Mouse (Mus musculus): Measurements from ENCODE around the gene Kcnk6. TPM values are rescaled to one million over a fixed set of nuclear protein-coding genes. Genes with fewer than 3 reads are reported as not detected.

Gene Kcnk6
- 1.2 and 1.4 TPM in 2 replicates for polyA plus RNA-seq (2015; fragmentation: Nextera tagmentation; extraction: Ambion mirVana)

DNA sequence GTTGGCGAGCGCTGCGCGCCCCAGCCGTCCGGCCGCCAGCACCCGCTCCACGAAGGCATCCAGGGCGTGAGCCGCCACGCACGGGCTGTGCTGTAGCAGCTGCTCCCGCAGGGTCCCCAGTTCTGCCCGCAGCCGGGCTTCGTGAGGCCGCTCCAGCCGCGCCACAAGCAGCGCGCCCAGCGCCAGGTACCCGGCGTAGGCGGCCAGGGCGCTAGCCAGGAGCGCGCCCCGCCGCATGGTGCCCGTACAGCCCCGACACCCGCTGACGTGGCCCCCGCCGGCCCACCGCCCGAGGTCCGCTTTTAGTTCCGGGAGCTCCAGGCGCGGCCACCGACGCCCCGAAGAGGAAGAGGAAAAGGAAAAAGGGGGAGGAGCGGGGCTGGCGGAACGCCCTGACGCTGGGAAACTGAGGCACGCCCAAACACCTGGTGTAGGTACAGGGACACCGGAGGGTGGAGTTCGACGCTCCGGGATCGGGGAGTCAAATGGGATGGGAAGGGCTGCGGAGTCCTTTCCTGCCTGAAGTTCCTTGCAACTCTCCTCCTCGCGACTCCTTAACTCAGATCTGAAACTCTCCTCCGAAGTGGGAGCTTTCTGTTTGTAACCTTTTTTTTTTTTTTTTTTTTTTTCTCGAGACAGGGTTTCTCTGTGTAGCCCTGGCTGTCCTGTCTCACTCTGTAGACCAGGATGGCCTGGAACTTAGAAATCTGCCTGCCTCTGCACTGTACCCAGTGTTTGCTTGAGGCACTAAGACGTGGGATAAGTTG is at the start of gene Kcnk6:
Kcnk6 (minus strand) TSS at position 269 of the 767 bp plus-strand sequence.
- H3K4me1 ChIP-seq: peaks cover 8% of the 10 kb centered on the region
- H3K4me3 ChIP-seq: peak within 1 kb of the TSS; percentile 46
- H3K9me3 ChIP-seq: no peaks in the 10 kb centered on the region
- WGBS: 1% methylated on average over 62 of the region's 62 CpGs
- 0 out of 2 replicates have a peak, but pooled peaks have one; percentile 32 for ATAC-seq (replicated peaks)
- H3K36me3 ChIP-seq (replicated peaks): no peaks in the 10 kb centered on the region
- peak within 1 kb of the TSS; percentile 54 for H3K9ac ChIP-seq
- peaks cover 44% of the 10 kb centered on the region for H3K27me3 ChIP-seq (replicated peaks)
- H3K4me2 ChIP-seq: peak within 1 kb of the TSS; percentile 94
- no peak within 1 kb of the TSS for H3K27ac ChIP-seq

DNA sequence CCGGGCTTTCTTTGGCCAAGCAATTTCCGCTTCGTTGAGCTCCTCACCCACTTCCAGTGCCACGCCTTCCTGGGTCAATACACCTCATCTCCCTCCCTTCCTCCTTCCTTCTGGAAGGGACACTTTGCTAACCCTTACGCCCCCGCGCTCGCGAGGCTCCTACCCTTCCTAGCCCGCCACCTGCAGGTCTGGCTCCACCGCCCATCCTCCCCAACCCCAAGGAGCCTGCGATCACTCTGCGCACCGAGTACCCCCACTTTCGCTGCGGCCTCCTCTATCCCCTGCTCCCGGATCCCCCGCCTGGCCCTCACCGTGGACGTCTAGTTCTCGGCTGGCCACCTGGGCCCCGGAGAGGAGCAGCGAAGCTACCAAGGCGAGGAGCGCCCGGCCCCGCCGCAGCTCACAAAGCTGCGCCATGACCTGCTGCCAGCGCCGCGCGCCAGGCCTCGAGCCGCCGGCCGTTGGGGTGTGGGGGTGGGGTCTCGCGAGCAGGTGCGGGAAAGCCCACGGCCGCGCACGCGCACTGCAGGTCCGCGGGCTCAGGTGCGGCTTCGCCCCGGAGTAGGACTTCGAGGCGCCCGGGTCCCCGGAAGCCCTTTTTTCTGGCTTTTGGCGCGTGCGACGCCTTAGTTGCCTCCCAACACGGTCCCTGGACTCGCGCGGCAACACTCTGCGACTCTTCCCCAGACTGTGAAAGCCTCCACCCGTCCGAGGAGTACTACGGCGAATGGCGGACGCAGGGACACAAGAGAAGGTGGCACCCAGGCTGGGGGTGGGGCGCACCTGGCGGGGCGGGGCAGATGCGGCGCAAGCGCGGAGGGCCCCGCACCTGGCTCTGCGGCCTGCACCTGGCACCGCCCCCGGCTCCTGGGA is 49.1 kb upstream of the Kcnk6 start, which contains the start of gene Spint2:
Spint2 (minus strand) TSS at position 712 of the 873 bp plus-strand sequence.
- peak within 1 kb of the TSS; percentile 64 for H3K4me3 ChIP-seq
- H3K9me3 ChIP-seq: no peaks in the 10 kb centered on the region
- peaks cover 32% of the 10 kb centered on the region for H3K27me3 ChIP-seq (replicated peaks)
- ATAC-seq (replicated peaks): peak; percentile 81
- peak within 1 kb of the TSS; percentile 98 for H3K4me2 ChIP-seq
- under 1% methylated on average over 80 of the region's 80 CpGs for WGBS
- peak within 1 kb of the TSS; percentile 78 for H3K9ac ChIP-seq
- no peak within 1 kb of the TSS for H3K27ac ChIP-seq
- H3K36me3 ChIP-seq (replicated peaks): no peaks in the 10 kb centered on the region
- H3K4me1 ChIP-seq: peaks cover 19% of the 10 kb centered on the region

DNA sequence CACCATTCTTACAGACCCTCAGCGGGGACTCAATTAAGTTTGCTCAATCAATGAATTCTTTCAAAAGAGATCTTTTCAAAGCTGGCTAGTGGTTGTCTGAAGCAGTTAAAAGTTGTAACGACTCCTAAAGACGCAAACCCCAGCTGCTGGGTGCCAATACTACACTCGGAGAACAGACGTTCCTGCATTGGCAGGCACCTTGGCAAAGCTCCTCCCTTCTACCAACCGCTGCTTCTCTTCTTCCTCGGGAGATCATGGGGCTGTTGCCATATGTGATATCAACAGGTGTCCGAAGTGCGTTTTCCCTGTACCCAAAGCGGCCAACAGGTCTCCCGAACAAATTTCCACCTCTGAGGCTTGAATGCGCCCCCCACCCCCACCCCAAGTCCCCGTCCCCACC is 48.5 kb upstream of the Kcnk6 start:
- Histone ChIP-seq H3K27ac (no peak overlapping the region), H3K27me3 (replicated peaks) (peaks cover 32% of the 10 kb centered on the region), H3K4me2 (peak overlapping the region; percentile 98), H3K4me3 (peak overlapping the region; percentile 64), H3K36me3 (replicated peaks) (no peaks in the 10 kb centered on the region), H3K4me1 (peaks cover 19% of the 10 kb centered on the region), H3K9ac (peak overlapping the region; percentile 78; the same call in 1 of the 2 replicates), H3K9me3 (no peaks in the 10 kb centered on the region)
- ATAC-seq (replicated peaks): no peak
- 10% methylated on average over 13 of the region's 13 CpGs for WGBS

DNA sequence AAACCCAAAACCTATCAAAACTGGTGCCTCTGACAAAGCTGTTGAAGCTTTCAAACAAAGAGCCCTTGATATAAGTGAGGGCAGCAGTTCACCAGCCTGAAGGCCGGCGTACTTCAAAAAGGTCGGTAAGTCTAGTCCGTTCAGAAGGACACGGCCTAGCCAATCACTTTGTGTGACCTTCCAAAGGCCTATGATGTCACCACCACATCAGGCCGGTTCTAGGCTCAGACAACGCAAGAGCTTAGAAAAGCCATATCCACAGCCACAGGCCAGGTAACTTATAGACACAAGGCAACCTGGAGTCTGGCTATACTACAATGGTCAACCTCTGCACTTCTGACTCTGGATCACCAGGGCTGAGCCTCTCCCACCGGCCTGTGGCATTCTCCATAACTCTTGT is 47.6 kb upstream of the Kcnk6 start:
- Histone ChIP-seq H3K4me3 (no peak overlapping the region), H3K4me1 (peaks cover 19% of the 10 kb centered on the region), H3K27me3 (replicated peaks) (peaks cover 32% of the 10 kb centered on the region), H3K9ac (no peak overlapping the region), H3K36me3 (replicated peaks) (no peaks in the 10 kb centered on the region), H3K9me3 (no peaks in the 10 kb centered on the region), H3K4me2 (no peak overlapping the region), H3K27ac (no peak overlapping the region)
- WGBS: 95% methylated on average over 8 of the region's 8 CpGs
- ATAC-seq (replicated peaks): no peak

DNA sequence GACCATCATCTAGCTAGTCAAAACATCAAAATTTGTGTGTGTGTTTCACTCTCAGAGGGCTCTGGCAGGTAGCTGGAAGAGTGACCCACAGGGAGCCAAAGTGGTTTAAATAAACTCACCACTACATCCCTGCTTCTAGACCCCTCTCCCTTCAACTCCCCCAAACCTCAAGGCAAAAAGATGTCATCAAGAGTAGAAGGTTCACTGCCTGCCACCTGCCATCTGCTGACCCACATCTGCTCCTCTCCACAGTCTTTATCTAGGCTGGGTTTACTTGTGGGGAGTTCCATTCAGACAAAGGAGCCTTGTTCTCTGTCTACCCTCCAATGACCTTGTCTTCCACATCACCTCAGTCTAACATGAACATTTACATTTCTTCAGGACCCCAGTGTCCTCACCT is 46.9 kb upstream of the Kcnk6 start:
- Histone ChIP-seq H3K4me3 (no peak overlapping the region), H3K9ac (no peak overlapping the region), H3K4me1 (peaks cover 19% of the 10 kb centered on the region), H3K36me3 (replicated peaks) (no peaks in the 10 kb centered on the region), H3K9me3 (no peaks in the 10 kb centered on the region), H3K27ac (no peak overlapping the region), H3K4me2 (no peak overlapping the region), H3K27me3 (replicated peaks) (peaks cover 30% of the 10 kb centered on the region)
- no peak for ATAC-seq (replicated peaks)

DNA sequence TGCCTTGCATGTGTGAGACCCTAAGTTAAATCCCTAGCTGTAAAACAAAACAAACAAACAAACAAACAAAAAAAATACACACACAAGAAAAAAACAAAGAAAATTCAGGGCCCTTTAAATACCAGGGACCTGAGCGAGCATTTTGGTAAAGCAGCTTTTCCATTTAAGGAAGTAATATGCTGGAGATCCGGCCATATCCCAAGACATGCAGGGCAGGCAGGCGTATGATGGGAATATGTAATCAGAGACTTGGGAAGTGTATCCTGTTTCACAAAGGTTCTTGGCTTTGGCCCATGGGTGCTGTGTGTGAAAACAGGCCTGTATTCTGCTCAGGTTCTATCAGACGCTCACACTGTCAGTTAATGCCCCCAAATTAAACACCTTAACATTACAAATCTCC is 45.2 kb upstream of the Kcnk6 start:
- no peak overlapping the region for H3K9ac ChIP-seq
- no peak for ATAC-seq (replicated peaks)
- no peaks in the 10 kb centered on the region for H3K36me3 ChIP-seq (replicated peaks)
- H3K4me1 ChIP-seq: peaks cover 19% of the 10 kb centered on the region
- no peak overlapping the region for H3K27ac ChIP-seq
- no peaks in the 10 kb centered on the region for H3K9me3 ChIP-seq
- peaks cover 22% of the 10 kb centered on the region for H3K27me3 ChIP-seq (replicated peaks)
- H3K4me3 ChIP-seq: no peak overlapping the region
- H3K4me2 ChIP-seq: no peak overlapping the region
- WGBS: 93% methylated on average over 4 of the region's 4 CpGs

DNA sequence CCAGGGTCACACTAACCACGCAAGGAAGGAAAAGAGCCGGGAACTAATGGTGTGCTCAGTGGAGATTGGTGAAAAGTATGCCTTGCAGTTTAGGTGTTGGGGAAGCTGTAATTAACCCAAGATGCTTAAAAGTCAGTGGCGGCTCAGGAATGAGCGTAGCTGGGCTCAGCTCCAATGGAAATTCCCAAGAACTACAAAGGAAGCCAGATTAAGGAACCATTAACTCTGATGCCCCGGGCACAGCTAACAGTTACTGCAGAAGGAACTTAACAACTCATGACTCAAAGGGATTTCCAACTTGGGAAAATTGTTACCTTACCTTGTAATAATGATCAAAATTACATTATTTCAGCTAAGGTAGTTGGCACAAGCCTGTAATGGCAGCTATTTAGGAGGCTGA is 44.4 kb upstream of the Kcnk6 start:
- ATAC-seq (replicated peaks): no peak
- H3K27ac ChIP-seq: no peak overlapping the region

DNA sequence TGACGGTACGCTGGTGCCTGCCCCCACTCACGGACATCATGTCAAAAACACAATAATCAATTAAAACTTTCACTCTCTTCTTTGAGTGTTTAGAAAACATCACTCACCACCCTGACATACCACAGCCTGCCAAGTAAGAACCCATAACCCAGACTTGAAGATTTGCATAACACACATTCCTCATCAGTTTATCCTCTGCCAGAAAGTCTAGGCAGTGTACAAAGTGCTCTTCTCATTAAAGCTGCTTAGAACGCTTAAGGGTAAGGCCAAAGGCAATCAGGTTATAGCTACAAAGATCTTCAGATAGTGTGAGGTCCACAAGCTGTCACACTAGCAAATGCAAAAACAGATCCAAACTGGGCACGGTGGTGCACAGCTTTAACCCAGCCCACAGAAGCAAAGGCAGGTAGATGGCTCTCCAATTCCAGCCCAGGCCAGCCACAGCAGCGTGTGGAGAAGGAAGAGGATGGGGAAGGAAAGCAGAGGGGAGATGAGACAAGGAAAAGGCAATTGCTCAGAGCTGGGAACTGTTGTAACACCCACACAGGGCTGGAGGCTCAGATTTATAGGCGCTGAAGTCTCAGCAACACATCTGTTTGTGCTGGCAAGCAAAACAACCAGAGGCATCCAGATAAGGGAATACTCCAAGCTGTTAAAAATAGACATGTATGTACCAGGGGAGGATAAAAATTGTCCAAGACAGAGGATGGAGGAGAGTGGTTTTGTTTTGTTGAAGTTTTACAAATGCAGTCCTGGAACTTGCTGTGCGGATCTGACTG is 39.6 kb upstream of the Kcnk6 start:
- no peaks in the 10 kb centered on the region for H3K36me3 ChIP-seq (replicated peaks)
- ATAC-seq (replicated peaks): no peak
- no peak overlapping the region for H3K4me2 ChIP-seq
- no peak overlapping the region for H3K4me3 ChIP-seq
- no peaks in the 10 kb centered on the region for H3K27me3 ChIP-seq (replicated peaks)
- no peaks in the 10 kb centered on the region for H3K9me3 ChIP-seq
- H3K9ac ChIP-seq: no peak overlapping the region
- WGBS: 81% methylated on average over 8 of the region's 8 CpGs
- no peaks in the 10 kb centered on the region for H3K4me1 ChIP-seq
- no peak overlapping the region for H3K27ac ChIP-seq

More for the DNA sequence above, 44.4 kb upstream of the Kcnk6 start:
- WGBS: 86% methylated on average over 5 of the region's 5 CpGs
- H3K4me2 ChIP-seq: no peak overlapping the region
- H3K4me1 ChIP-seq: peaks cover 13% of the 10 kb centered on the region
- peaks cover 14% of the 10 kb centered on the region for H3K27me3 ChIP-seq (replicated peaks)
- H3K9ac ChIP-seq: no peak overlapping the region
- H3K9me3 ChIP-seq: no peaks in the 10 kb centered on the region
- no peak overlapping the region for H3K4me3 ChIP-seq
- H3K36me3 ChIP-seq (replicated peaks): no peaks in the 10 kb centered on the region

DNA sequence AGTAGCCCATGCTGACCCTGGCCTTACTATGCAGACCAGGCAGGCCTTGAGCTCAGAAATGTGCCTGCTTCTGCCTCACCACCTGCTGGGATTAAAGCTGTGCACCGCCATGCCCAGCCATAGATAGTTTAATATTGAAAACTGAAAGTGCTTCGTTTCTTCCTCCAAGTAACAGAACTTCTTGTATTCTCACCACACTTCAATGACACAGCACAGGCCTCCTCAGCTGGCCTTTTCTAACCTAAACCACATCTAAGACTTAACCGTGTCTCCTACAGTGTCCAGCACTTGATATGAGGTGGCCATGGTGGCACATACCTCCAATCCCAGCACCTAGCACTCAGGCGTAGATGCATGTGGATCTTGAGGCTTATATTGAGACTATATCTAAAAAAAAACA is 38.1 kb upstream of the Kcnk6 start:
- H3K4me1 ChIP-seq: no peaks in the 10 kb centered on the region
- no peak overlapping the region for H3K4me3 ChIP-seq
- no peak for ATAC-seq (replicated peaks)
- H3K27ac ChIP-seq: no peak overlapping the region
- H3K4me2 ChIP-seq: no peak overlapping the region
- no peaks in the 10 kb centered on the region for H3K9me3 ChIP-seq
- 87% methylated on average over 4 of the region's 4 CpGs for WGBS
- no peaks in the 10 kb centered on the region for H3K36me3 ChIP-seq (replicated peaks)
- H3K27me3 ChIP-seq (replicated peaks): no peaks in the 10 kb centered on the region
- H3K9ac ChIP-seq: no peak overlapping the region

DNA sequence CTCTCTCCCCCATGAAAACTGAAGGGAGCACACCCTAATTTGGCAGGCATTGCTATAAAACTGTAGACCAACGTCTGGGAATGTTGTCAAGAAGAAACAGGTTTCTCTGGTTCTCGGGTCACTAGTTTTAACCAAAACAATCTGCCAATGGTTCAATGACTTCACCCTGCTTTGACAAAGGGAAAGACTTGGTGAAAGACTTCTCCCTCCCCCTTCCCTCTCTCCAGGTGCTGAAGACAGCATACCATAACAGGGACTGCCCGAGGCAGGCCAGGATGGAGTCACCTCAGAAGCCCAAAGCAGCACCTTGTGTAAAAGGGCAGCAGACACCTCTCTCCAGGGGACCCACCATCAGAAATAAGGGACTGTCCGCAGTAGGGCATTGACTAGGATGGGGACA is 34.6 kb upstream of the Kcnk6 start:
- H3K4me1 ChIP-seq: no peaks in the 10 kb centered on the region

DNA sequence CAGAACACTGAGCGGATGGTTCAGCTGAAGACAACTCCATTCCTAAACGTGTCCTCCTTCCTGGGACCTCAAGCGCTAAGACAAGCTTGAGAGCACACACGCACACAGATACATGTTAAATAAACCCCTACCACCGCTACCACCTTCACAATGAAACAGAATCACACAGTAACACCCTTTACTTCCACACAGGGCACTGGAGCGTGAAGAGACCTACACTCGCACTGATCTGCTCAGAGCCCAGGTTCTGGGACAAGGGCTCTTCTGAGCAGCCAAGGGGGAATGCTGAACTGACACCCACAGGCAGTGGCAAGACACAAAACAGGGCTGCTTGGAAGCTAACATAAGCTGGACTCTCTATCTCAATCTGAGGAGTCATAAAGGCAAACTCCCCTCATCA is 33.3 kb upstream of the Kcnk6 start:
- Histone ChIP-seq H3K27ac (no peak overlapping the region), H3K4me3 (no peak overlapping the region), H3K4me2 (no peak overlapping the region), H3K9me3 (no peaks in the 10 kb centered on the region), H3K9ac (no peak overlapping the region), H3K4me1 (no peaks in the 10 kb centered on the region), H3K27me3 (replicated peaks) (no peaks in the 10 kb centered on the region), H3K36me3 (replicated peaks) (no peaks in the 10 kb centered on the region)
- ATAC-seq (replicated peaks): no peak
- WGBS: 68% methylated on average over 7 of the region's 7 CpGs

More for the DNA sequence above, 34.6 kb upstream of the Kcnk6 start:
- ATAC-seq (replicated peaks): no peak
- Histone ChIP-seq H3K9ac (no peak overlapping the region), H3K4me3 (no peak overlapping the region), H3K27ac (no peak overlapping the region), H3K4me2 (no peak overlapping the region), H3K36me3 (replicated peaks) (no peaks in the 10 kb centered on the region), H3K27me3 (replicated peaks) (no peaks in the 10 kb centered on the region), H3K9me3 (no peaks in the 10 kb centered on the region)
- 62% methylated on average over 4 of the region's 4 CpGs for WGBS

DNA sequence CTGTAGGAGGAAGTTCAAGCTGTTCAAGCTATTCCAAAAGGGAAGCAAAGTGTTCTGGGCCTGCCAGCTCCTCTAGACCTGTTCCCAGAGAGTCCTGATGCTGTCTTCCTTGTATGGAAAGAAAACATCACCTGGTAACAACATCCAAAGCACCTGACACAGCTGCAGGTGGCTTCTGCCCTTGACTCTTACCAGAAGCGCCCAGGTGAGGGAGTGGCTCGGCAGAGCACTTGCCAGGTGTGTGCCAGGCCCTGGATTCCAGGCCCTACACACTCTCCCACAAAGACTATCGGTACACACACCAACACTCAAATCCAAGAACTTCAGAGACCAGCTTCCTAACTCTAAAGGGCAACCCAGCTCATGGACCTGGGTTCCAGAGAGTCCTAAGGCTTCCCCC is 31.5 kb upstream of the Kcnk6 start:
- H3K9me3 ChIP-seq: no peaks in the 10 kb centered on the region
- H3K4me2 ChIP-seq: no peak overlapping the region
- H3K4me1 ChIP-seq: 0 out of 2 replicates have a peak, but pooled peaks cover 5% of the 10 kb centered on the region
- no peaks in the 10 kb centered on the region for H3K27me3 ChIP-seq (replicated peaks)
- no peak overlapping the region for H3K4me3 ChIP-seq
- H3K36me3 ChIP-seq (replicated peaks): no peaks in the 10 kb centered on the region
- H3K27ac ChIP-seq: no peak overlapping the region
- no peak for ATAC-seq (replicated peaks)
- 88% methylated on average over 3 of the region's 3 CpGs for WGBS
- no peak overlapping the region for H3K9ac ChIP-seq
